Mouse (Mus musculus) heart, adult 2 months (tissue): ENCODE results near the gene Fam228a.

ENCODE experiments used
- CTCF ChIP-seq: fragments of 200-600 bp; IDR thresholded peaks from 2 replicates; pipeline ENCODE4 v1.8.1; 2022; ENCODE audit warnings: antibody characterized with exemption, mild to moderate bottlenecking, moderate library complexity
- POLR2A ChIP-seq: fragments of 200-500 bp; IDR thresholded peaks from 2 replicates; pipeline ENCODE4 v1.6.1; 2011; ENCODE audit warnings: mild to moderate bottlenecking, low read depth, low read length, control low read depth; ENCODE audit not compliant: insufficient read depth

GRCm38 (mm10) chr12:4688386-4688785 is 49.8 kb downstream of the Fam228a start:
- TF ChIP-seq CTCF (no peak), POLR2A (no peak)
